Mouse (Mus musculus): Measurements from ENCODE around the gene Usp34. TPM values are rescaled to one million over a fixed set of nuclear protein-coding genes. Genes with fewer than 3 reads are reported as not detected.

The Usp34 gene
- total and polyA plus RNA-seq, 3 experiments = 30.4 to 36.6 (median 34.9) TPM

DNA sequence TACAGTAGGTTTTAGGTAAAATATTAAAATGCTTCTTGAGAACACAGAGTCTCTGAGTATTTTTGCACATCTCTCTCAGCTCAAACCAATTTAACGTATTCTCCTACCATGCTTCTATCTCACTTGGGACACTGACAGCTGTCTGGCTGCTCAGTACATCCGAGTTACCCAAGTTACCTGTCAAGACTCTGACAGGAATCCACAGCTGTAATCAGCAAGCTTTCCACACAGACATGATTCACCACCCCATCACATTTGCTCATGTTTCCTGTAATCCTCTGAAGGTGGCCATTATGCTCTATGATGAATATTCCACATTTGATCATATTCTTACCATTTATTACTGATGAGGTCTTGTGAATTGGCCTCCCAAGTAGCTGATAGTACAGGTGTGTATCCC lies 208.6 kb downstream of the Usp34 start:
- no peak for DNase-seq (ENCODE audit: low read depth, low spot score)
- Histone ChIP-seq H3K9ac (ENCODE audit: control insufficient read depth, low read depth, low read length, poor library complexity, severe bottlenecking) (no peak overlapping the region), H3K4me3 (ENCODE audit: control insufficient read depth in 1 of 2, insufficient read depth in 1 of 2, low read depth in 2 of 2, low read length in 2 of 2) (no peak overlapping the region), H3K4me1 (ENCODE audit: control insufficient read depth in 1 of 2, insufficient read depth in 2 of 2, low read length in 2 of 2) (no peaks in the 10 kb centered on the region), H3K27ac (ENCODE audit: control insufficient read depth, low read depth, low read length) (no peak overlapping the region), H3K9me3 (replicated peaks; ENCODE audit: insufficient read depth, low read length) (no peaks in the 10 kb centered on the region), H3K79me2 (ENCODE audit: control insufficient read depth, insufficient read depth, low read length, poor library complexity) (no peaks in the 10 kb centered on the region), H3K27me3 (ENCODE audit: control insufficient read depth in 1 of 2, insufficient read depth in 2 of 2, low read length in 2 of 2) (no peaks in the 10 kb centered on the region), H3K36me3 (ENCODE audit: control insufficient read depth in 1 of 2, insufficient read depth in 2 of 2, low read length in 2 of 2) (no peaks in the 10 kb centered on the region)
- no peak for TF ChIP-seq NELFE (IDR thresholded peaks at IDR 0.05; ENCODE audit: low read depth, low read length)

GRCm38 (mm10) chr11:23518981-23519380 lies 212.3 kb downstream of the Usp34 start:
- TF ChIP-seq ZNF384 (IDR thresholded peaks at IDR 0.05; ENCODE audit: low read depth, low read length) (no peak), ETS1 (IDR thresholded peaks at IDR 0.05; ENCODE audit: low read depth, low read length) (no peak), BHLHE40 (IDR thresholded peaks at IDR 0.05; ENCODE audit: borderline replicate concordance, low read depth, low read length) (no peak), POLR2A (IDR thresholded peaks at IDR 0.05; ENCODE audit: control insufficient read depth in 1 of 2, insufficient read depth in 1 of 2, low read depth in 1 of 2, low read length in 2 of 2, poor library complexity in 1 of 2) (no peak), CHD1 (IDR thresholded peaks at IDR 0.05; ENCODE audit: low read depth, low read length) (no peak), GABPA (IDR thresholded peaks at IDR 0.05; ENCODE audit: low read depth, low read length) (no peak), TCF12 (IDR thresholded peaks at IDR 0.05; ENCODE audit: low read depth, low read length) (no peak), ZMIZ1 (IDR thresholded peaks at IDR 0.05; ENCODE audit: low read depth, low read length) (no peak), ELF1 (IDR thresholded peaks at IDR 0.05; ENCODE audit: low read depth, low read length) (no peak), ZC3H11A (IDR thresholded peaks at IDR 0.05; ENCODE audit: low read depth, low read length) (no peak), SIN3A (IDR thresholded peaks at IDR 0.05; ENCODE audit: low read length) (no peak), CTCF (IDR thresholded peaks at IDR 0.05 in 2 of 3, conservative IDR thresholded peaks at IDR 0.05 in 1 of 3; ENCODE audit: control insufficient read depth in 1 of 3, insufficient read depth in 1 of 3, low read depth in 2 of 3, low read length in 3 of 3, poor library complexity in 1 of 3, severe bottlenecking in 1 of 3) (no peak)
- Histone ChIP-seq H3K27me3 (ENCODE audit: control insufficient read depth in 1 of 2, insufficient read depth in 2 of 2, low read length in 2 of 2) (no peaks in the 10 kb centered on the region), H3K79me2 (ENCODE audit: control insufficient read depth, insufficient read depth, low read length, poor library complexity) (no peaks in the 10 kb centered on the region), H3K4me1 (ENCODE audit: control insufficient read depth in 1 of 2, insufficient read depth in 2 of 2, low read length in 2 of 2) (no peaks in the 10 kb centered on the region), H3K9me3 (replicated peaks; ENCODE audit: insufficient read depth, low read length) (no peaks in the 10 kb centered on the region; the same call in 1 of the 2 replicates), H3K9ac (ENCODE audit: control insufficient read depth, low read depth, low read length, poor library complexity, severe bottlenecking) (no peak overlapping the region), H3K27ac (ENCODE audit: control insufficient read depth, low read depth, low read length) (no peak overlapping the region), H3K36me3 (ENCODE audit: control insufficient read depth in 1 of 2, insufficient read depth in 2 of 2, low read length in 2 of 2) (no peaks in the 10 kb centered on the region), H3K4me3 (ENCODE audit: control insufficient read depth in 1 of 2, insufficient read depth in 1 of 2, low read depth in 2 of 2, low read length in 2 of 2) (no peak overlapping the region)
- DNase-seq (ENCODE audit: low read depth, low spot score) = no peak

DNA sequence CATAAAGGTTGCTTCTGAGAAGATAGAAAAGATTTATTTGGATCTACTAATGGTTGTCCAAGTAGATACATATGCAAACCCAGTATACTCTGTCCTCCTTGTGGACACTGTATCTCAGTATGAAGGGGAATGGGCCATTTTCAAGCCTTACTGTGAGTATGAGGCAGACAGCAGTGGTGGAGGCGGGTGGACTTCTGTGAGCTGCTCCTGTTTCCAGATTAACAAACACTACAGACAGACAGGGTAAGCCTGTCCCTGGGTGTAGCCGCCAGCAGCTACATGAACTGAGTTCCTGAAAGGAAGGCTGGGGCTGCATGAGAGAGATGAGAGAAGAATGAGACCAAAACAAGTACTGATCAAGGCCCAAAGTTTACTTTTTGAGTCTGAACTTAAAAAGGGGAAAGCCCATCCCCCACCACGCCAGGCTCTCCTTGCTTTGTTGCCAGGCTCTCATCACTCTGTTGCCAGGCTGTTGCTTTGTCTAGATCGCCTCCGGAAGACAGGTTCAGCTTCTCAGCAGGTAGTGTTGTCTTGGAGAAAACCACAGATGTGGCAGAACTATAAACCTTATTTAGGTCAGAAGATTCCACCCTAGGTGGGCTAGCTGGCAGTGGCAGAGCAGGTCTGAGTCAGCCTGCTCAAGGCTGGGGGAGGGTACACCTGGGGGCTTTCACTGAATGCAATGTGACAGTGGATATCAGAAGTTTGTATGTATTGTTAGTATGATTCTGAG lies 213.9 kb downstream of the Usp34 start, which contains the start of gene 1700093K21Rik:
1700093K21Rik (minus strand) TSS at position 683 of the 733 bp plus-strand sequence.
- no peak within 1 kb of the TSS for H3K4me3 ChIP-seq (ENCODE audit: control insufficient read depth in 1 of 2, insufficient read depth in 1 of 2, low read depth in 2 of 2, low read length in 2 of 2)
- no peak within 1 kb of the TSS for H3K27ac ChIP-seq (ENCODE audit: control insufficient read depth, low read depth, low read length)
- no peak within 1 kb of the TSS for H3K9ac ChIP-seq (ENCODE audit: control insufficient read depth, low read depth, low read length, poor library complexity, severe bottlenecking)
- H3K36me3 ChIP-seq (ENCODE audit: control insufficient read depth in 1 of 2, insufficient read depth in 2 of 2, low read length in 2 of 2) = no peaks in the 10 kb centered on the region
- no peaks in the 10 kb centered on the region for H3K27me3 ChIP-seq (ENCODE audit: control insufficient read depth in 1 of 2, insufficient read depth in 2 of 2, low read length in 2 of 2)
- H3K9me3 ChIP-seq (replicated peaks; ENCODE audit: insufficient read depth, low read length) = no peaks in the 10 kb centered on the region; the same call in 1 of the 2 replicates
- no peaks in the 10 kb centered on the region for H3K79me2 ChIP-seq (ENCODE audit: control insufficient read depth, insufficient read depth, low read length, poor library complexity)
- no peak for DNase-seq (ENCODE audit: low read depth, low spot score)
- H3K4me1 ChIP-seq (ENCODE audit: control insufficient read depth in 1 of 2, insufficient read depth in 2 of 2, low read length in 2 of 2) = no peaks in the 10 kb centered on the region
- no peak for TF ChIP-seq POLR2AphosphoS2 (IDR thresholded peaks at IDR 0.05; ENCODE audit: low read length)
- TF ChIP-seq POLR2A (IDR thresholded peaks at IDR 0.05; ENCODE audit: control insufficient read depth in 1 of 2, insufficient read depth in 1 of 2, low read depth in 1 of 2, low read length in 2 of 2, poor library complexity in 1 of 2) = no peak
- no peak for TF ChIP-seq GABPA (IDR thresholded peaks at IDR 0.05; ENCODE audit: low read depth, low read length)
- TF ChIP-seq BHLHE40 (IDR thresholded peaks at IDR 0.05; ENCODE audit: borderline replicate concordance, low read depth, low read length) = no peak
- TF ChIP-seq MAX (IDR thresholded peaks at IDR 0.05; ENCODE audit: low read length) = no peak
- TF ChIP-seq SMC3 (IDR thresholded peaks at IDR 0.05; ENCODE audit: low read depth, low read length) = no peak
- no peak for TF ChIP-seq MEF2A (IDR thresholded peaks at IDR 0.05; ENCODE audit: extremely low read depth, insufficient replicate concordance, low read depth, low read length, poor library complexity, severe bottlenecking)
- no peak for TF ChIP-seq UBTF (IDR thresholded peaks at IDR 0.05; ENCODE audit: borderline replicate concordance, insufficient read depth, low read depth, low read length)
- TF ChIP-seq E2F4 (IDR thresholded peaks at IDR 0.05; ENCODE audit: borderline replicate concordance, low read depth, low read length) = no peak
- no peak for TF ChIP-seq MYB (IDR thresholded peaks at IDR 0.05; ENCODE audit: low read depth, low read length)
- TF ChIP-seq TBP (IDR thresholded peaks at IDR 0.05; ENCODE audit: low read depth, low read length) = no peak
- no peak for TF ChIP-seq KAT2A (conservative IDR thresholded peaks at IDR 0.05; ENCODE audit: low read depth, low read length)

All from MEL (cell line).